In genomic region chr7:16183663-16184062, GRCm38 (mm10) we compare ENCODE assay signal across 7 mouse cellular contexts. TPM values are rescaled to one million over a fixed set of nuclear protein-coding genes. Genes with fewer than 3 reads are reported as not detected.
DNase-seq lines count a peak whose midpoint lies in the region; ATAC-seq and TF ChIP-seq lines count a peak whose summit lies in the region.

No protein-coding gene starts in this region.

- no peaks in the 10 kb centered on the region for H3K4me1 ChIP-seq in kidney, postnatal 0 days (replicated peaks; ENCODE audit: insufficient read depth, low read length)
- no peaks in the 10 kb centered on the region for H3K4me1 ChIP-seq in neural tube, embryonic 11.5 days (ENCODE audit: control insufficient read depth, insufficient read depth, low read length)
- H3K4me1 ChIP-seq in forebrain, postnatal 0 days (ENCODE audit: insufficient read depth), result no peaks in the 10 kb centered on the region

- no peak overlapping the region for H3K9ac ChIP-seq in kidney, postnatal 0 days (ENCODE audit: low read depth, low read length)
- no peak overlapping the region for H3K9ac ChIP-seq in neural tube, embryonic 11.5 days (ENCODE audit: low read length)
- H3K9ac ChIP-seq in forebrain, postnatal 0 days, result no peak overlapping the region

- no peak overlapping the region for H3K4me2 ChIP-seq in kidney, postnatal 0 days (ENCODE audit: low read length)
- H3K4me2 ChIP-seq in neural tube, embryonic 11.5 days (ENCODE audit: low read depth), result no peak overlapping the region
- no peak overlapping the region for H3K4me2 ChIP-seq in forebrain, postnatal 0 days (ENCODE audit: low read depth)

- ATAC-seq in kidney, postnatal 0 days (replicated peaks; ENCODE audit: low FRiP score, low read depth), result no peak
- ATAC-seq in neural tube, embryonic 11.5 days (ENCODE audit: insufficient read depth, low FRiP score, low TSS enrichment), result no peak
- ATAC-seq in forebrain, postnatal 0 days, result no peak

- no peak for TF ChIP-seq CTCF in kidney, postnatal 0 days (IDR thresholded peaks at IDR 0.05; ENCODE audit: low read depth)
- no peak for TF ChIP-seq CTCF in forebrain, postnatal 0 days (IDR thresholded peaks at IDR 0.05; ENCODE audit: low read depth)

- WGBS in kidney, postnatal 0 days, result 21% methylated on average over 8 of the region's 8 CpGs
- WGBS in neural tube, embryonic 11.5 days, result 31% methylated on average over 8 of the region's 8 CpGs
- 22% methylated on average over 8 of the region's 8 CpGs for WGBS in forebrain, postnatal 0 days

- no peaks in the 10 kb centered on the region for H3K36me3 ChIP-seq in kidney, postnatal 0 days (ENCODE audit: insufficient read depth, low read length)
- H3K36me3 ChIP-seq in neural tube, embryonic 11.5 days (ENCODE audit: control insufficient read depth, insufficient read depth, low read length), result peaks cover 17% of the 10 kb centered on the region
- H3K36me3 ChIP-seq in forebrain, postnatal 0 days (ENCODE audit: insufficient read depth), result peaks cover 50% of the 10 kb centered on the region

- no peaks in the 10 kb centered on the region for H3K27me3 ChIP-seq in kidney, postnatal 0 days (ENCODE audit: insufficient read depth, low read length)
- H3K27me3 ChIP-seq in neural tube, embryonic 11.5 days (ENCODE audit: control insufficient read depth, insufficient read depth, low read length), result no peaks in the 10 kb centered on the region
- H3K27me3 ChIP-seq in forebrain, postnatal 0 days (ENCODE audit: insufficient read depth, low read length), result no peaks in the 10 kb centered on the region

- DNase-seq in urinary bladder, postnatal 14 days (ENCODE audit: low spot score), result peak; percentile 70
- no peak for DNase-seq in urinary bladder, postnatal 10 days (ENCODE audit: low spot score)
- DNase-seq in c-Kit-positive CD71-negative TER-119-negative erythroid progenitor cells, embryonic 14.5 days (ENCODE audit: low read depth), result peak; percentile 60
- DNase-seq in kidney, postnatal 0 days (ENCODE audit: low spot score), result peak; percentile 71
- DNase-seq in neural tube, embryonic 11.5 days (ENCODE audit: low spot score), result peak; percentile 57
- no peak for DNase-seq in forebrain, postnatal 0 days
- DNase-seq in cerebellum, postnatal 14 days, result no peak

- no peak overlapping the region for H3K4me3 ChIP-seq in kidney, postnatal 0 days (replicated peaks; ENCODE audit: low read depth, low read length)
- no peak overlapping the region for H3K4me3 ChIP-seq in neural tube, embryonic 11.5 days (ENCODE audit: low read depth, low read length)
- H3K4me3 ChIP-seq in forebrain, postnatal 0 days (ENCODE audit: low read depth, low read length), result no peak overlapping the region

- no peak overlapping the region for H3K27ac ChIP-seq in kidney, postnatal 0 days
- no peak overlapping the region for H3K27ac ChIP-seq in neural tube, embryonic 11.5 days (ENCODE audit: low read depth, low read length)
- no peak overlapping the region for H3K27ac ChIP-seq in forebrain, postnatal 0 days (ENCODE audit: low read depth, low read length)

- H3K9me3 ChIP-seq in kidney, postnatal 0 days (replicated peaks; ENCODE audit: low read length), result no peaks in the 10 kb centered on the region
- H3K9me3 ChIP-seq in neural tube, embryonic 11.5 days (ENCODE audit: control insufficient read depth, low read length), result 0 out of 2 replicates have a peak, but pooled peaks cover 2% of the 10 kb centered on the region
- no peaks in the 10 kb centered on the region for H3K9me3 ChIP-seq in forebrain, postnatal 0 days (ENCODE audit: low read length)

RNA-seq across cellular contexts. Expression of gene Meis3, which starts 8.8 kb away (rescaled TPM):
- 12.9 and 16.7 TPM in 2 replicates for polyA plus RNA-seq in kidney, postnatal 0 days (2015; fragmentation: Nextera tagmentation; extraction: Ambion mirVana)
- 171 and 196 TPM in 2 replicates for polyA plus RNA-seq in neural tube, embryonic 11.5 days (2014; fragmentation: Nextera tagmentation; extraction: Ambion mirVana)
- total RNA-seq in forebrain, postnatal 0 days (2014; rRNA removed), result 98.6 and 100 TPM in 2 replicates
- polyA plus RNA-seq in forebrain, postnatal 0 days (2015; fragmentation: Nextera tagmentation; extraction: Ambion mirVana), result 86.4 and 90.9 TPM in 2 replicates

RNA-seq across cellular contexts. Expression of gene Dhx34, which starts 38.2 kb away (rescaled TPM):
- 11.6 and 12.1 TPM in 2 replicates for polyA plus RNA-seq in kidney, postnatal 0 days (2015; fragmentation: Nextera tagmentation; extraction: Ambion mirVana)
- 11.9 and 12.1 TPM in 2 replicates for polyA plus RNA-seq in neural tube, embryonic 11.5 days (2014; fragmentation: Nextera tagmentation; extraction: Ambion mirVana)
- total RNA-seq in forebrain, postnatal 0 days (2014; rRNA removed), result 10.9 and 16.0 TPM in 2 replicates
- 8.4 and 9.7 TPM in 2 replicates for polyA plus RNA-seq in forebrain, postnatal 0 days (2015; fragmentation: Nextera tagmentation; extraction: Ambion mirVana)

RNA-seq across cellular contexts. Expression of gene Slc8a2, which starts 54.0 kb away (rescaled TPM):
- 0.06 and 0.07 TPM in 2 replicates for polyA plus RNA-seq in kidney, postnatal 0 days (2015; fragmentation: Nextera tagmentation; extraction: Ambion mirVana)
- 0.95 and 1.0 TPM in 2 replicates for polyA plus RNA-seq in neural tube, embryonic 11.5 days (2014; fragmentation: Nextera tagmentation; extraction: Ambion mirVana)
- 52.4 and 55.8 TPM in 2 replicates for total RNA-seq in forebrain, postnatal 0 days (2014; rRNA removed)
- polyA plus RNA-seq in forebrain, postnatal 0 days (2015; fragmentation: Nextera tagmentation; extraction: Ambion mirVana), result 0.77 and 0.99 TPM in 2 replicates

Comparison
In these comparisons a context has a peak if more than half of its experiments do, and no peak if none do; other contexts are left out.
1. DNase-seq: peak in urinary bladder, postnatal 14 days (single experiment), c-Kit-positive CD71-negative TER-119-negative erythroid progenitor cells, embryonic 14.5 days (single experiment), kidney, postnatal 0 days (single experiment) and neural tube, embryonic 11.5 days (single experiment); none in urinary bladder, postnatal 10 days (single experiment), forebrain, postnatal 0 days (single experiment) and cerebellum, postnatal 14 days (0 of 2).